Mouse (Mus musculus) cortical plate, adult 2 months (tissue): Measurements from ENCODE around the gene Tsga10. TPM values are rescaled to one million over a fixed set of nuclear protein-coding genes. Genes with fewer than 3 reads are reported as not detected.
"Not testable (repeated sequence)": the region's sequence is repeated elsewhere in the genome, so short reads cannot be mapped to it uniquely, and the experiment has no call there.

ENCODE experiments used
- H3K27ac ChIP-seq: fragments of 200-500 bp; 2 replicates; pipeline ENCODE4 v1.5.1; 2012; ENCODE audit warnings: low read length, control low read depth, inconsistent platforms; ENCODE audit not compliant: insufficient read depth
- H3K4me1 ChIP-seq: fragments of 200-500 bp; 2 replicates; pipeline ENCODE4 v1.6.1; 2011; ENCODE audit warnings: low read length; ENCODE audit not compliant: control insufficient read depth, insufficient read depth
- H3K4me3 ChIP-seq: fragments of 200-500 bp; 2 replicates; pipeline ENCODE4 v1.5.1; 2011; ENCODE audit warnings: mild to moderate bottlenecking, low read length, control low read depth; ENCODE audit not compliant: insufficient read depth
- CTCF ChIP-seq: fragments of 200-500 bp; IDR thresholded peaks from 2 replicates; pipeline ENCODE4 v1.5.1; 2011; ENCODE audit warnings: mild to moderate bottlenecking, control low read depth, low read length; ENCODE audit not compliant: insufficient read depth; ENCODE audit errors: extremely low read depth
- POLR2A ChIP-seq: fragments of 200-500 bp; IDR thresholded peaks from 2 replicates; pipeline ENCODE4 v1.6.1; 2011; ENCODE audit warnings: mild to moderate bottlenecking, low read length, control low read depth; ENCODE audit not compliant: insufficient read depth; ENCODE audit errors: extremely low read depth
- polyA plus RNA-seq: library from polyadenylated mRNA; depleted of rRNA; stranded (reverse); fragments of >200 nt; gene quantifications from 2 replicates; pipeline ENCODE4 v1.2.3, GENCODE M21; 2012

Tsga10 gene
- polyA plus RNA-seq, 1 experiment: 13.2 TPM

GRCm38 (mm10) chr1:37864511-37865400 is 1.5 kb downstream of the Tsga10 start:
- peak overlapping the region; percentile 88; the same call in 1 of the 2 replicates for H3K27ac ChIP-seq
- no peak for TF ChIP-seq CTCF
- TF ChIP-seq POLR2A: peak; percentile 98
- peak overlapping the region; percentile 52 for H3K4me3 ChIP-seq
- no peaks in the 10 kb centered on the region for H3K4me1 ChIP-seq

- Histone ChIP-seq H3K4me3 (no peak overlapping the region), H3K4me1 (no peaks in the 10 kb centered on the region), H3K27ac (no peak overlapping the region)
- TF ChIP-seq CTCF (no peak), POLR2A (no peak)
Measured at GRCm38 (mm10) chr1:37850696-37851095, 15.5 kb downstream of the Tsga10 start.

DNA sequence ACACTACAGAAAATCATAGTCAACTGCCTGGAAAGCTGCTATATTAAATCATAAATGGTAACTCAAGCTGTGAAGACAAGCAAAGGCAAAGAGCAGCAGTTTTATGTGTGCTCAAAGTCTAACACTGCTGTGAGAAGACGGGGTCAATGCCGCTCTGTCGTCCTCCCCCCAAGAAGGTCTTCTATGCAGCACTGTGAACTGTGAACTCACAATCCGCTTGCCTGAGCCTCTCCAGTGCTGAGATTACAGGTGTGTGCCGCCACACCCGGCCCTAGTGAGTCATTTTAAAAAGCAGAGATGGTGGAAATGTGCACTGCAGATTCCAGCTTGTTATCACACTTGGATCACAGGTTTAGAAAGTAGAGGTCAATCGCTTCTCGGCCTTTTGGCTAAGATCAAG is 19.4 kb downstream of the Tsga10 start:
- Histone ChIP-seq H3K4me3 (no peak overlapping the region), H3K4me1 (no peaks in the 10 kb centered on the region), H3K27ac (no peak overlapping the region)
- no peak for TF ChIP-seq POLR2A
- no peak for TF ChIP-seq CTCF

DNA sequence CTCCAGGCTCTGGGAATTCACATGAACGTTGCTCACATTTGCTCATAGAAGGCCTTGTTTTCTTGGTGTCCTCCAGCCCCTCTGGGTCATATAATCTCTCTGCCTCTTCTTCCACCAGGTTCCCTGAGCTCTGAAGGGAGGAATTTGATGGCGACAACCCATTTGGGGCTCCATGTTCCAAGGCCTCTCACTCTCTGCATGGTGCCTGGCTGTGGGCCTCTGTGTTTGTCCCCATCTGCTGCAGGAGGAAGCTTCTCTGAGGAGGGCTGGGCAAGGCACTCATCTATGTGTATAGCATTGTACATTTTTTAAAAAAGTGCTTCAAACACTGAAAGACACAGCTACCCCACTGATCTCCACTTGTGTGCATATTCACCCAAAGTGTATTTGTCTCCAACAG is 34.5 kb downstream of the Tsga10 start:
- H3K4me1 ChIP-seq: no peaks in the 10 kb centered on the region
- no peak for TF ChIP-seq CTCF
- H3K4me3 ChIP-seq: no peak overlapping the region
- no peak overlapping the region for H3K27ac ChIP-seq

DNA sequence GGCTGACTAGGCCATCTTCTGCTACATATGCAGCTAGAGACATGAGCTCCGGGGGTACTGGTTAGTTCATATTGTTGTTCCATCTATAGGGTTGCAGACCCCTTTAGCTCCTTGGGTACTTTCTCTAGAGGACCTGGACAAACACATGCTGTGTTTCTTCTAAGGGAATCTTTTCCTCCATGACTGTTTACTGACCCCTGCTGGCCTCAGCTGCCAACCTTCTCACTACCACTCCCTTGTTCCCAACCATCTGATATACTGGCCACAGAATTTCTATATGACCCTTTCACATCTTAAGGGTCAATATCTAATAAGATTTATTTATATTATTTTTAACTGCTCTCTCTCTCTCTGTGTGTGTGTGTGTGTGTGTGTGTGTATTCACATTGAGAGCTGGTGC is 63.9 kb downstream of the Tsga10 start:
- not testable (repeated sequence) for H3K4me1 ChIP-seq, H3K27ac ChIP-seq, H3K4me3 ChIP-seq
- TF ChIP-seq CTCF: peak; percentile 50

DNA sequence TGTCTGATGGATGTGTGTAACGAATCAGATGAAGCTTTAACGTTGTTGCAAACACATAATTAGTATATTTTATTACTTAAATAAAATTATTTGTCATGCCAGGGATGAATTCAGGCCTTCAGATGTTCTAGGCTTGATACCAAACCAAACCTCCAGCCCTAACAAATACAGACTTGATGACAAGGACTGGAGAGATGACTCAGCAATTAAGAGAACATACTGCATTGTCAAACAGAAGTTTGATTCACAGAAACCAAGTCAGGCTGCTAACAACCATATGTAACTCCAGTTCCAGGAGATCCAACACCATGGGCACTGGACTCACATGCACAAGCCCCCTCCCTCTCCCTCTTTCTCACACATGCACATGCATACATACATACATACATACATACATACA is 65.9 kb downstream of the Tsga10 start:
- Histone ChIP-seq H3K4me3 (no peak overlapping the region), H3K4me1 (no peaks in the 10 kb centered on the region), H3K27ac (no peak overlapping the region)
- TF ChIP-seq CTCF (no peak), POLR2A (no peak)

GRCm38 (mm10) chr1:37799505-37799904 is 66.7 kb downstream of the Tsga10 start:
- no peaks in the 10 kb centered on the region for H3K4me1 ChIP-seq
- TF ChIP-seq POLR2A (no peak), CTCF (no peak)
- no peak overlapping the region for H3K27ac ChIP-seq
- H3K4me3 ChIP-seq: no peak overlapping the region

DNA sequence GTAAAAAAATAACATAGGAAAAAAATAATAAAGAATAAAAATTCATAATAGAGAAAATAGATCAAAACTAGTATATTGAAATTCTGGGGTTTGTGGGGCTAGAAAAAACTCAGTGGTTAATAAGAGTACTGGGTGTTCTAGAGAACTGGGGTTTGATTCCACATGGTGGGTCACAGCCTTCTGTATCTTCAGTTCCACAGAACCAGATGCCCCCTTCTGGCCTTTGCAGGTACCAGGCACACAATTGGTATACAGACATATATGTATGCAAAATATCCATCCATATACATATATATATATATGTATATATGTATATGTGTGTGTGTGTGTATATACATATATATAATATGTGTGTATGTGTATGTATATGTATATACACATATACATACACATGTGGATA is 106.8 kb downstream of the Tsga10 start:
- TF ChIP-seq POLR2A: no peak
- 0 out of 2 replicates have a peak, but pooled peaks have one; percentile 16 for TF ChIP-seq CTCF
- Histone ChIP-seq H3K4me1 (no peaks in the 10 kb centered on the region), H3K4me3 (no peak overlapping the region), H3K27ac (no peak overlapping the region)

- Histone ChIP-seq H3K4me1 (0 out of 2 replicates have a peak, but pooled peaks cover 1% of the 10 kb centered on the region), H3K4me3 (no peak overlapping the region), H3K27ac (no peak overlapping the region)
- TF ChIP-seq CTCF: no peak
Measured at GRCm38 (mm10) chr1:37744650-37745259, 121.5 kb downstream of the Tsga10 start.

DNA sequence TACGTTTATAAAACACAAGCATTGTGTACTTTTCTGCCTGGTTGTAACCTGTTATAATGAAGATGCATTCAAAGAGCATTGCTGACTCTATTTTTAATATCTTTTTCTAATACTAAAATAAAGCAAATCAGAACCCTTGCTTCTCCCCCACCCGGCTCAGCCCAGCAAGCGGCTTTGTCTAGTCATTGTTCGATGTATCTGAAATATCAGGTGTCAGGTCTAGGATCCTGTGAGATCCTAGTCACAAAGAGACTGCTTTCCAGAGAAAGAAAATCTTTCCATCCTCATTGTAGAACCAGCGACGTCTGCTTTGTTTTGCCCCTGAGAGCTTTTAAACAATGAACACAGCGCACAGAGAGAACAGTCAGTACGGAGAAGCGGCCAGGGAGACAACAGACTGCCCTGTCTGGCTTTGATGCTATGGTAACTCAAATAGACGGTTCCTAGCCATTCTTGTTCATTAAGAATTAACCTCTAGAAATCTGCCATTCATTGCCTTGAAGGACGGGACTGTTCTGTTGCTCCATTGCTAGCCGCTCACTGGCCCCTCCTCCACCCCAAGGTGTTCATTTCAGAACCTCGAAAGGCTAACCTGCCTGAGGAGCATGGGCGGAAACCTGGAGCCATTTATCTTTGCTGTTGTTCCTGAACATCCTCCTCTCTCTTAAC is 123.5 kb downstream of the Tsga10 start:
- no peak for TF ChIP-seq POLR2A
- no peak for TF ChIP-seq CTCF
- H3K4me1 ChIP-seq: 0 out of 2 replicates have a peak, but pooled peaks cover 1% of the 10 kb centered on the region
- no peak overlapping the region for H3K27ac ChIP-seq
- H3K4me3 ChIP-seq: no peak overlapping the region
